Mouse (Mus musculus) adrenal gland, postnatal 25 days (tissue): ENCODE data around the gene Slc12a9. TPM values are rescaled to one million over a fixed set of nuclear protein-coding genes. Genes with fewer than 3 reads are reported as not detected.
A peak's percentile ranks its signal among the peaks of the same experiment; 100 is the strongest.

Source experiments
- DNase-seq: peaks from one replicate; pipeline ENCODE4 v3.0.0; 2021; ENCODE audit warnings: mixed read lengths
- total RNA-seq: library from RNA; stranded (reverse); gene quantifications from 2 replicates; pipeline ENCODE4 v1.2.3, GENCODE M21; 2021

Gene Slc12a9
- total RNA-seq, 1 experiment from 2014 or later, result 17.7 TPM

- no peak for DNase-seq
These were observed 13.0 kb upstream of the Slc12a9 start for GRCm38 (mm10) chr5:137346388-137346787.

DNA sequence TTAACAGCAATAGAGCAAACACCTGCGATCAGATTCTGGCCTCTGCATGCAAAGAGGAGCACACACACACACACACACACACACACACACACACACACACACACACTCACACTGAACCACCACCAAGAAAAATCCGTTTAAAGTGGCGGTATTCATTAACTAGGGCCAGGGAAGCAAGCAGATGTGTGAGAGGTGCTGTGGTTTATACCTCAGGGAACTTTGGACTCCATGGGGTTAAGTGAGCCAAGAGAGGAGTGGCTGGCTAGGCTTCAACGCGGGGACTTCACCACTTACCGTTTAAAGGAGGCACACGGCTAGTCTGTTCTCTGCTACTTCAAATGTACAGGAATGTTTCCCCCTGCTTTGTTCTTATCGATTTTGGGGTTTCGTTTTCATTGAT is 12.4 kb upstream of the Slc12a9 start:
- no peak for DNase-seq

DNA sequence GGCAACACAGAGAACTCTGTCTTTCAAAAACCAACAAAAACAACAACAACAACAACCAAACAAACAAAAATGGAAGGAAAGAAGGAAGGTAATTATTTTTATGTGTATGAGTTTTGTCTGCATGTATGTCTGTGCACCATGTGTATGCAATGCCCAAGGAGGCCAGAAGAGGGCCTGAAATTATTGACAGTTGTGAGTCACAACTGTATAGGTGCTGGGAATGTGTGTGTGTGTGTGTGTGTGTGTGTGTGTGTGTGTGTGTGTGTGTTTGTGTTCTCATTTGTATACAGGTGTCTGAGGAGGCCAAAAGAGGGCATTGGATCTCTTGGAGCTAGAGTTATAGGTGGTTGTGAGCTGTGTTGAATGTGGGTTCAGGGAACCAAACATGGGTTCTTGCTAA is 10.5 kb upstream of the Slc12a9 start:
- no peak for DNase-seq

DNA sequence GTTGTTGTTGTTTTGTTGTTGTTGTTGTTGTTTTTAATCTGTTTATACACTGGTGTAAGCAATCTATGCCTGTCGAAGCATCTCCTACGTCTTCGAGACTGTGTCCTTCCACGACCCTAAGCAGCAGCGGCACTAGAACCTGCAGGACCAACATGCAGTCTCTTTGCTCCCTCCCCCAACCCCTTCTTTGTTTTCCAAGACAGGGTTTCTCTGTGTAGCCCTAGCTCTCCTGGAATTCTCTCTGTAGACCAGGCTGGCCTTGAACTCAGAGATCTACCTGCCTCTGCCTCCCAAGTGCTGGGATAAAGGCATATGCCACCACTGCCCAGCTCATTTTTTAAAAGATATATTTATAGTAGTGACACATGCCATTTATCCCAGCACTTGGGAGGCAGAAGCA is 10.0 kb upstream of the Slc12a9 start:
- no peak for DNase-seq

DNA sequence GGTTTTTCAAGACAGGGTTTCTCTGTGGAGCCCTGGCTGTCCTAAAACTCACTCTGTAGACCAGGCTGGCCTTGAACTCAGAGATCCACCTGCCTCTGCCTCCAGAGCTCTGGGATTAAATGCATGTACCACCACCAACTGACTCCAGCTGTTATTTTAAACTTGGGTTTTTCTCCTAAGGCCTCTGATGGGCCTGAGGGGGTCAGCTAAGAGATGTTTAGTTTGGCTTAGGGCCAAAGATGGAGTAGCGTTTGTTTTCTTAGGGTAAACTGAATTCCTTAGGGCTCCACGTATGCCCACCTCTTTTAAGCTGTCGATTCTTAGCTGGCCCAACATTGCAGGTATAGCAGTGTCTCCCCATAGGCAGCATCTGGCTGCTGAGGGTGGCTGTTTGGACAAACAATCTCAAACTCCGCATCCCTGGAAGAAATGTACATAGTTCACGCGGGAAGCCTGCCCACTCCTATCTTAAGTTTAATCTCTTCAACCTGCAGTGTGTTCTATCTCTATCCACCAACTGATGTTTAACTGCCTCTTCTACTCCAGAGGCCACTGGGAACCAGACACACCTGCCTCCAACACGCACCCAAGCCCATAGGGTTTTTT is 9.1 kb upstream of the Slc12a9 start:
- no peak for DNase-seq

DNA sequence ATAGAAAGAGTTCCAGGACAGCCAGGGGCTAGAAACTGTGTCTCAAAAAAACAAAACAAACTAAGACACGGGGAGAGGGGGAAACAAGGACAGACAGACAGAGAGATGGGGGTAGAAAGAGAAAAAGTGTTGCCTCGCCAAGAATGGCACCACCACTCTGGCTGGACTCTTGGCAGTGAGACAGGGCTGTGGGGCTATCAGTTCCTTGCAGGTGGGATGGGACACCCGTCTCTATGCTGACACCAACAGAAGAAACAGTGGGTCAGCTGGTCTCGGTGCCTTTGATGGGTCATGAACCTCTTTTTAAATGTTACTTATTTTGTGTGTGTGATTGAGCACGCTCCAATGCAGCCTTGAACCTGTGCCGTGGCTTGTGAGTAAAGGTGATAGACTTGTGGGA is 6.8 kb upstream of the Slc12a9 start:
- DNase-seq, result no peak

GRCm38 (mm10) chr5:137339290-137339979 is 6.0 kb upstream of the Slc12a9 start:
- DNase-seq, result peak; percentile 39

DNA sequence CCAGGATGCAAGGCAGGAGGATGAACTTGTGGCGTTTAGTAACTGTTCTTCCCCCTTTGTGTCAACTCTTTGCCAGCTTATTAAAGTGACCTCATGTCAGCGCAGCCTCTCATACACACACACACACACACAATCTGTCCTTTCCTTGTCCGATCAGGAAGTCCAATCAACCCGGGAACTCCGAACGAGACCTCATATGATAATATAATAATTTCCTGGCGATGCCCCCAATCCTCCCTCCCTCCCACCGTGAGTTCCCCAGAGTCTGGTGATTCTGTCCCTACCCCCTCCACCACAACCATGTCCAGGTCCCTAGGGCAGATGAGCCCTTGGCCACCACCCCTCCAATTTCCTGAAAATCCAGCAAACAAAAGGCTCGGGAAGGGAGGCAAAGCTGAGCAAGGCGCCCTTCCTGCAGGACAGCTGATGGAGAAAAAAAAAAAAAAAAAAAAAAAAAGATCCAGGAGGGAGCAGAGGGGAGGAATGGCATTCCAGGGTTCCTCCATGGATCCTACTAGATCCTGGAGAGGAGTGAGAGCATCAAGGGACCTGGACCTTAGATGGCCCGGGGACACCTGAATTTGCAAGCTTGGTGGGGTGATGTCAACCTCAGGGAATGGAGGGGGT is 5.4 kb upstream of the Slc12a9 start:
- no peak for DNase-seq

DNA sequence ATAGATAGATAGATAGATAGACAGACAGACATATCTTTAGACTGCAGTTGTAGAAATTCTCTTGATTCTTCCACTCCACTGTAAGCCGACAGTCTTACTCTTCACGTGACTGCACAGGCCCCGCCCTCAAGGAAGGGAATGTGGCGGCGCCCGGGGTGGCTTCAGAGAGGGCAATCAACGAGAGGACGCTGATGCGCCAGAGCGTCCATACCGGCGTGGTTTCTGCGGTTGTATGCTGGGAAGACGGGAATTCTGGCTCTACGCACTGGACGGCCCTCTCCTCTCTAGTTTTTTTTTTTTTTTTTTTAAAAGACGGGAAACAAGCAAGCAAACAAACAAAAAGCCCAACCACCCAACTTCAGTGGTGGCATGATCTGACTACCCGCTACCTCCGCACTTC is 4.9 kb upstream of the Slc12a9 start:
- DNase-seq, result peak; percentile 92

- DNase-seq, result no peak
These were observed 3.8 kb upstream of the Slc12a9 start for GRCm38 (mm10) chr5:137337190-137337589.

- no peak for DNase-seq
These were observed 1.7 kb upstream of the Slc12a9 start for GRCm38 (mm10) chr5:137335066-137335465.

- no peak for DNase-seq
These were observed 920 bp upstream of the Slc12a9 start for GRCm38 (mm10) chr5:137334317-137334716.

DNA sequence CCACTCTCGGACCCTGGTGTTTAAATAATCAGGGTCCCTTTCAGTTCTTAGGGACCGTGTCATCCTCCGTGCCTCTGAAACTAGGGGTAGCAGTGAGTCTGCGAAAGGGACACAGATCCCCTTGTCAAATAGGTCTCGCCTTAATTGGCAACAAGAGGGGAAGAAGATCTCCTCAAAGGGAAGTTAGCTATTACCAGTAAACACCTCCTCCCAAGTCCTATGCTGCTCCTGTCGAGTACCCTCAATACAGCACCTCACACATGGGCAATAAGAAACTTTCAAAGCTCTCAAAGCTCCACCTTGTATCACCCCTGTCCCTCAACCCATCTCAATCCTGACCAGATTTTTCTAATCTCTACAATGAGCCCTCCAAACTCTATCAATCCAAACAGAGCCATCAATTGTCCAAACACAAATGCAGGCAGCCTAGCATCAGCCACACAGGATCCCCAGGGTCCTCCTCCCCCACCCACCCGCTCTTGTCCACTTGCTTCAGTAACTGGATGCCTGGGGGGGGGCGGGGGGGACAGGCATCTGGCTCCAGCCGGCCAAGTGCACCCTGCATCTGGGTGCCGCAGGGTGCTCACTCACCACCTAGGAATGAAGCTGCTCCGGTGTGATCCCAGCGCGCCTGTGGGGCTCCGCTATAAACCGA is 413 bp downstream of the Slc12a9 start:
- DNase-seq, result no peak

DNA sequence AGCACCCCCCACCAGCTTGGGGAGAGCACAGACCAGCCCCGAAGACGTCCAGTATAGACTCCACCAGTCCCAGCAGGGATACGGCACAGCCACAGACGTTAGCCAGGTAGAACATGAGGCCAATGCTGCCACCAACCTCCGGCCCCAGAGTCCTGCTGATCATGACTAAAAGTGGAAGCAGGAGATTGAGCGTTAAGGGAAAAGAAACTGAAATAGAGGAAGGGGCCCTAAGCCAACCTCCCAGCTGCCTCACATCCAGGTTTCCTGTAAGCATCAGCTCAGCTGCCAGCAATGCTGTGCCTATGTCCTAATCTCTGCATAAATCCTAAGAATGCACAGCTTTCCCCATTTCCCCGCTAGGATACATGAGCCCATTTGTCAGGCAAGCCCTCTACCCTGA is 2.5 kb downstream of the Slc12a9 start:
- DNase-seq, result no peak

DNA sequence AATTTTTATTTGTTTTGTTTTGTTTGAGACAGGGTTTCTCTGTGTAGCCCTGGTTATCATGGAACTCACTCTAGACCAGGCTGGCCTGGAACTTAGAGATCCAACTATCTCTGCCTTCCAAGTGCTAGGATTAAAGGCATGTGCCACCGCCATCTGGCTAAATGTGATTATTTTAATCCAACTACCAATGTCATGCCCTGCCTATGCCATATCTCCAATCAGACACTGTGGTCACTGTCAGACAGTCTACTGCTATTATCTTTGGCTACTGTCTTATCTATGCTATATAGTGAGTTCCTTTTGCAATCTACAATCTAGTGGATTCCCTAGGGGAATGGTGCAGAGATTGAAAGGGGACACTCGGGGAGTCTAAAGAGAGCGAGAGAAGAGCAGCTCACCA is 12.4 kb downstream of the Slc12a9 start:
- no peak for DNase-seq

- no peak for DNase-seq
These were observed 14.8 kb downstream of the Slc12a9 start for GRCm38 (mm10) chr5:137318570-137318969.

DNA sequence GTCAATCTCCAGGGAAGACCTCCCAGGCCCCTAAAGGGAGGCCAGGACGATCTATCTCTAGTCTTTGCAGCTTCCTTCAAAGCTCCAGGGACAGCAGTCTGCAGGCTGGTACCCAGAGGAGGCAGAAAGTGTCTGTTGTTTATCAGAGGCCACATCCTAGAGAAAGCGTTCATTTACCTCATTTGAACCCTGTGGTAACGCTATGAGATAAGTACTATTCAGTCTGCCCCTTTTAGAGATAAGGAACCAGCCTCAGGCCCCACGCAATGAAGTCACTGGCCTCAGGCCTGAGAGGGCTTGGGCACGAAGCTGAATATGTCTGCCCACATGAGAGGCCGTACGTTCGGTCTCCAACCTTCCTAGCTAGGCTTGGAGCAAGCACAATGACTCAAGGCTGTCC is 16.0 kb downstream of the Slc12a9 start:
- no peak for DNase-seq

GRCm38 (mm10) chr5:137315084-137315903 is 18.1 kb downstream of the Slc12a9 start:
- DNase-seq, result no peak

DNA sequence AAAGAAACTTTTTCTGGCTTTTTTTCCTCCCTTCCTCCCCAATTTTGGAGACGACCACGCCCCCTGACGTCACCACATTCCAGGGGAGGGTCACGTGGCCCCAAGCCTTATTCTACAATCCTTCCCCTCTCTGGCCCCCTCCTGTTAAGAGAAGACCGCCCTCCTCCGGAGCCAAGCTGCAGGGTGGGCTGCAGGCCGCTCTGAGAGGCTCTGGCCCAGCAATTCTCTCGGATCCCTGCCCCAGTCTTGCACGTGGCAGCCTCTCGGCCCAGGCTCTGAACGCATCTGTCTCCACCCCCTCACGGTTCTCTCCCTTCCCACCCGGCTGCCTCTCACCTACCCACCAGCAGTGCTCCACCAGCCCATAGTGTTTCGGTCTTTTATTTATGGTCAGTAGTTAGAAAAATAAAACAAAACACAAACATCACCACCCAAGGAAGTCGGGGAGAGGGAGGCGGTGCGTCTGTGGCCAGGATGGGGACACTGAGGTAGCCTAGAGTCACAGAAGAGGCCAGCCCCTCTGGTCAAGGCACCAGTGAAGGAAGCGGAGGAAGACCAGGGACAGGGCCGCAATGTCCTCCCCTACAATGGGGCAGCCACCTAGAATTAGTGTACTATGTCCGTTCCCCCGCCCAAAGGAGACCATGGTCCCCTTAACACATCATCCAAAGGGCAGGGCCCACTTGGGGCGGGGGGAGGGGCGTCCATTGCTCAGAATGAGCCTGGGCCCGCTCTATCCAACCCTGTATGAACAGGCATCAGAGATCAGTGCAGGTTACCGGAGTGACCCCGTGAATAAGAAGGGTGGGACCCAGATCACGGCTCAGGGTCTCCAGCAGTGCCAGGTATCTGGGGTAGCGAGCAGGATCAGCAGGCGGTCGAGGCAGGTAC is 19.0 kb downstream of the Slc12a9 start, which contains the start of gene Trip6:
TSS of gene Trip6 (minus strand) at position 212 of the 891 bp plus-strand sequence.
- DNase-seq, result peak; percentile 90

GRCm38 (mm10) chr5:137313466-137314192 is 19.8 kb downstream of the Slc12a9 start:
- no peak for DNase-seq
